Mouse (Mus musculus) lung, adult 2 months (tissue): Measurements from ENCODE around the gene Tifa. TPM values are rescaled to one million over a fixed set of nuclear protein-coding genes. Genes with fewer than 3 reads are reported as not detected.

Experiments used
- DNase-seq: peaks from one replicate; pipeline ENCODE4 v3.0.0; 2022
- H3K4me1 ChIP-seq: fragments of 200-500 bp; 2 replicates; pipeline ENCODE4 v1.6.1; 2011; ENCODE audit warnings: low read length; ENCODE audit not compliant: control insufficient read depth, insufficient read depth
- H3K4me3 ChIP-seq: fragments of 200-500 bp; replicated peaks from 2 replicates; pipeline ENCODE3; 2011; ENCODE audit warnings: low read depth, mild to moderate bottlenecking, control low read depth, low read length; ENCODE audit errors: extremely low read depth
- CTCF ChIP-seq: fragments of 200-500 bp; IDR thresholded peaks from 2 replicates; pipeline ENCODE4 v1.5.1; 2011; ENCODE audit warnings: mild to moderate bottlenecking, low read length, control low read depth; ENCODE audit not compliant: insufficient read depth
- POLR2A ChIP-seq: fragments of 200-500 bp; IDR thresholded peaks from 2 replicates; pipeline ENCODE4 v1.6.1; 2011; ENCODE audit warnings: low read depth, mild to moderate bottlenecking, control low read depth, low read length, borderline replicate concordance; ENCODE audit errors: extremely low read depth
- WGBS: fragments of 180-500 bp; shearing (Covaris S2); methylation state at CpG from one replicate; pipeline ENCODE4 v1.1.7; 2018; 5-methylcytosine and 5-hydroxymethylcytosine counted together
- polyA plus RNA-seq: library from polyadenylated mRNA; depleted of rRNA; stranded (reverse); fragments of >200 nt; gene quantifications from 2 replicates; pipeline ENCODE4 v1.2.3, GENCODE M21; 2012

The Tifa gene
- polyA plus RNA-seq, 1 experiment: 3.2 TPM

- DNase-seq: no peak
- H3K4me1 ChIP-seq: no peaks in the 10 kb centered on the region
- no peak overlapping the region for H3K4me3 ChIP-seq
- TF ChIP-seq CTCF (no peak), POLR2A (no peak)
- WGBS: 77% methylated on average over 11 of the region's 11 CpGs
Measured at GRCm38 (mm10) chr3:127818694-127819663, 29.4 kb downstream of the Tifa start.

GRCm38 (mm10) chr3:127820400-127820799 lies 30.8 kb downstream of the Tifa start:
- H3K4me3 ChIP-seq: no peak overlapping the region
- no peak for TF ChIP-seq POLR2A
- TF ChIP-seq CTCF: no peak
- no peak for DNase-seq
- WGBS: 85% methylated on average over 1 of the region's 1 CpGs
- no peaks in the 10 kb centered on the region for H3K4me1 ChIP-seq

GRCm38 (mm10) chr3:127821209-127821608 lies 31.6 kb downstream of the Tifa start:
- H3K4me1 ChIP-seq: no peaks in the 10 kb centered on the region
- WGBS: 71% methylated on average over 5 of the region's 5 CpGs
- TF ChIP-seq CTCF: no peak
- no peak for DNase-seq
- H3K4me3 ChIP-seq: no peak overlapping the region

GRCm38 (mm10) chr3:127823886-127824863 lies 34.6 kb downstream of the Tifa start:
- no peak for DNase-seq
- TF ChIP-seq POLR2A: no peak
- TF ChIP-seq CTCF: no peak
- no peak overlapping the region for H3K4me3 ChIP-seq
- WGBS: 72% methylated on average over 17 of the region's 17 CpGs
- H3K4me1 ChIP-seq: no peaks in the 10 kb centered on the region

GRCm38 (mm10) chr3:127826503-127826902 lies 36.9 kb downstream of the Tifa start:
- no peak for TF ChIP-seq POLR2A
- TF ChIP-seq CTCF: no peak
- no peak overlapping the region for H3K4me3 ChIP-seq
- WGBS: 86% methylated on average over 7 of the region's 7 CpGs
- no peaks in the 10 kb centered on the region for H3K4me1 ChIP-seq
- DNase-seq: no peak

GRCm38 (mm10) chr3:127827123-127827522 lies 37.5 kb downstream of the Tifa start:
- Histone ChIP-seq H3K4me3 (no peak overlapping the region), H3K4me1 (no peaks in the 10 kb centered on the region)
- 47% methylated on average over 7 of the region's 7 CpGs for WGBS
- TF ChIP-seq CTCF (no peak), POLR2A (no peak)
- DNase-seq: no peak

GRCm38 (mm10) chr3:127830183-127830582 lies 40.6 kb downstream of the Tifa start:
- TF ChIP-seq CTCF (no peak), POLR2A (no peak)
- H3K4me3 ChIP-seq: no peak overlapping the region
- WGBS: 93% methylated on average over 10 of the region's 10 CpGs
- DNase-seq: no peak
- H3K4me1 ChIP-seq: no peaks in the 10 kb centered on the region

GRCm38 (mm10) chr3:127831079-127831478 lies 41.5 kb downstream of the Tifa start:
- no peak for TF ChIP-seq POLR2A
- no peak for TF ChIP-seq CTCF
- no peak for DNase-seq
- WGBS: 59% methylated on average over 6 of the region's 6 CpGs

GRCm38 (mm10) chr3:127834040-127834439 lies 44.4 kb downstream of the Tifa start:
- WGBS: 82% methylated on average over 4 of the region's 4 CpGs
- no peak for DNase-seq
- no peaks in the 10 kb centered on the region for H3K4me1 ChIP-seq
- no peak overlapping the region for H3K4me3 ChIP-seq
- TF ChIP-seq POLR2A (no peak), CTCF (no peak)

More at GRCm38 (mm10) chr3:127831079-127831478, 41.5 kb downstream of the Tifa start:
- Histone ChIP-seq H3K4me1 (no peaks in the 10 kb centered on the region), H3K4me3 (no peak overlapping the region)
